Mouse (Mus musculus) urinary bladder, postnatal 0 days (tissue): ENCODE data around the gene Ushbp1. TPM values are rescaled to one million over a fixed set of nuclear protein-coding genes. Genes with fewer than 3 reads are reported as not detected.

Source experiments
- polyA plus RNA-seq: library from polyadenylated mRNA; unstranded; fragments of >200 nt; fragmentation: Nextera tagmentation; extraction: Ambion mirVana; gene quantifications from 2 replicates; pipeline ENCODE4 v1.2.1, GENCODE M21; 2015

The Ushbp1 gene
- polyA plus RNA-seq = 4.6 and 5.8 TPM in 2 replicates

DNA sequence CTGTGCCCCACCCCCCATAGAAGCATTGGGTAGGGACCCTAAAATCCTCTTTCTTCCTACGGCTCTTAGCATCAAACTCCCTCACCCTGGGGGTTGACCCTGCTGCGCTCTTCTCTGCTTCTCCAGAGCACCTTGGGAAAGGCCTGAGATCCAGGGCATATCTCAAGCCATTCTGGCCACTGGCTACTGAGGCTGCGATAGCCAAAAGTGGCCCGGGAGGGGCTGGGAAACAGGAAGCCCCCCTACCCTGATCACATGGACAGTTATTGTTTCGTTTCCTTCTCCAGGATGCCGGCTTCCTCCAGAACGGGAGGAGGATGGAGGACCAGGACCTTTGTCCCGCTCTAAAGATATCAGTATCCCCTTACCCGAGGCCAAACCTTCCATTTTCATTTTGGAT, at the start of gene Ushbp1:
Gene Ushbp1 (minus strand): TSS at position 174 of the 400 bp plus-strand sequence.

DNA sequence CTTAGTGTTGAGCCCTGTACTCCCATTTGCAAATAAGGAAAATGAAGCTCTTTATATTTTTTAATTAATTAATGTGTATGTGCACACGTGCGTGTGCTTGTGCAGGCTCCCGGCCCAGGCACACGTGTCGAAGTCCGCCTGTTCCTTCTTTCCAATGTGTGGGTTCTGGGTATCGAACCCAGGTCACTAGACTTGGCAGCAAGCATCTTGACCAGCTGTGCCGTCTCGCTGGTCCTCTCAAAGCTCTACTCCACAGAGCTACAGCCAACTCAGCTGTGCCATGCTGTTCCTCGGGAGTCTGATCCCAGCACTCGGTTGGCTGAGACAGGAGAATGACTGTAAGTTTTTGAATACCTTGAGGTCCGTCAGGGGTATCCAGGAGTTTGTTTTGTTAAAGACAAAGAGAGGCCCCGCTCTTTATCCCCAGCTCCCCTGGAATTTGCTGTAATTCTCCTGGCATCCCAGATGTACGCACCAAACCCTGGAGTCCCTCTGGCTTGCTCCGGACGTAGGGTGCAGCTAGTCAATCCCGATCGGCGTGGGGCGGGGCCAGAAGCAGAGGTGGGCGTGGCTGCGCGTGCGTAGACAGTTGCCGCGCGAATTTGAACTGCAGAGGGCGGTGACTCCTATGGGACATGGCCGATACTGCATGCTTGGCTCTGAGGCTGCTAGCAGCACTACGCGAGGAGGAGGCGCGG, 9.9 kb upstream of the Ushbp1 start, which contains the start of gene Ankle1:
Gene Ankle1 (plus strand): TSS at position 610 of the 698 bp plus-strand sequence.

DNA sequence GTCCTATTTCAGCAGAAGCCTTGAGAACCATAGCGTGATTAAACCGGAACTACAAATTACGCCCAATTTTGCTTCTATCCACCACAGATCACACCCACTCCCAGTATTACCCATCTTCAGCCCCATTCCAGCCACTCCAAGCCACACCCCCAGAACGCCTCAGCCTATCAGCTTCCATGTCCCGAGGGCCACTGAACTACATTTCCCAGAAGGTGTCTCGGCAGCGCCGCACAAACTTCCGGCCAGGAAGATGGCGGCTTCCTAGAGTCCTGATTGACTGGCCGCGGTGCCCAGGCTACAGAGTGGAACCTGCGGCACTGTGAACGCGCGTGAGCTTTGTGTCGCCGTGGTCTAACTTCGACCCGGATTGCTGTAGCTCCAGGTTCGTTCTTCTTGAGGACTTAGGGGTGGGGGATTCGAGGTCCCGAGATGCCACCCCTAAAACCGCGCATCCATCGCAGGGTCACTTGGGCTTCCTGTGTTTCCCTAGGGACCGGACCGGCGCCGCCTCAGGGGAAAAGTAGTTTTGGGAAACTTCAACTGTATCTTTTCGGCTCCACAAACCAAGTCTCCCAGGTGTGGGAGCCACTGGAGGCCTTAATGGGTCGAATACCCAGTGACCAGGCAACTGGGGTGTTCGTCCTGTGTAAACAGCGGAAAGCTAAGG, 1.2 kb upstream of the Ushbp1 start, which contains the start of gene Babam1:
Gene Babam1 (plus strand): TSS at position 223 of the 667 bp plus-strand sequence.

DNA sequence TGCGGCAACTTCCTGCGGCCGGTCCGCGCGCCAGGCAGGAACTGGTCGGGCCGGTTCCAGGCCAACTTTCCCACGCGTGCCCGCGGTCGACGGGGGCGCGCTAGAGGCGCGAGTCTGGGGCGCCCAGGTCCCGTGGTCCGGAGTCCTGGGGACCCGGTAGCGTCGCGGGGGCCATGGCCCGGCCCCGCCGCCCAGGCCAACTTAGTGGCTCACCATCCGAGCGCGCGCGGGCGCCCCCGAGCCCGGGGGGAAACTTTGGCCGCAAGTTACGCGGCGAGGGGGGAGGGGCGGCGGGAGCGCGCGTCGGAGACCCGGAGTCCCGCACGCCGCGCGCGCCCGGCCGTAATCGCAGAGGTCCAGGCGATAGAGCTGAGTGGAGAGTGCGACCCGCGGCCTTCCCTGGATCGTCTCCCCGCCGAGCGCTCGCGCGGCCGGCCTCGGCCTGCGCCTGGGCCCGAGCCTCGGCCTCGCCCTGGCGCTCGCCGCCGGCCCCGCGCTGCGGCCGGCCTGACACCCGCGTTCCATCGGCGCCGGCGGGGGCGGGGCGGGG, 14.1 kb downstream of the Ushbp1 start, which contains the start of gene Nr2f6:
Gene Nr2f6 (minus strand): TSS at position 540 of the 550 bp plus-strand sequence.

DNA sequence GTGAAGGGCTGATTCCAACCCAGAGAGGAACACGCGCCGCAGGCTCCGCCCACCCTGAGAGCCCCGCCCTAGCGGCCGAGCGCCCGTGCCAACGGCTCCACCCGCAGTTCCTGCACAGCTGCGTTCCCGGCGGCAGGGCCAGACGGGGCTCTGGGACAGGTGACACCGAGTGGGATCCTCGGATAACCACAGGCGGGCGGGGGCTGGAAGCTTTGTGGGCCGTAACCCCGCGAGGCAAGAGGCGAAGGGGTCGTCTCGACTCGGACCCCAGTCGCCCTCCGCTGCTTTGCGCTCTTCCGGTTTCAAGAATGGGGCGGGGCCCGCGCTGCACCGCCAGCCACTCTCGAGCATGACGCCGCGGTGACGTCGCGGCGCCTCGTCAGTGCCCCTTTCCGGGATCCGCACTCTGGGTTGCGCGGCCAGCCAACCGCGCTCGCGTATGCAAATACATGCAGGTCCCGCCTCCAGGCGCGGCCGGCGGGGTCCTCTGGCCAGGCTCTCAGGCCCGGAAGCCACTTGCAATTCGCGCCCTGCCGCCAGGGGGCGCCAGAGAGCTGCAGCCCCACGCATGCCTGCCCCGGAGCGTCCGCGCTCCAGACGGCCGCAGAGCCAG, 24.3 kb downstream of the Ushbp1 start, which contains the start of gene Ocel1:
Gene Ocel1 (plus strand): TSS at position 63 of the 613 bp plus-strand sequence.

DNA sequence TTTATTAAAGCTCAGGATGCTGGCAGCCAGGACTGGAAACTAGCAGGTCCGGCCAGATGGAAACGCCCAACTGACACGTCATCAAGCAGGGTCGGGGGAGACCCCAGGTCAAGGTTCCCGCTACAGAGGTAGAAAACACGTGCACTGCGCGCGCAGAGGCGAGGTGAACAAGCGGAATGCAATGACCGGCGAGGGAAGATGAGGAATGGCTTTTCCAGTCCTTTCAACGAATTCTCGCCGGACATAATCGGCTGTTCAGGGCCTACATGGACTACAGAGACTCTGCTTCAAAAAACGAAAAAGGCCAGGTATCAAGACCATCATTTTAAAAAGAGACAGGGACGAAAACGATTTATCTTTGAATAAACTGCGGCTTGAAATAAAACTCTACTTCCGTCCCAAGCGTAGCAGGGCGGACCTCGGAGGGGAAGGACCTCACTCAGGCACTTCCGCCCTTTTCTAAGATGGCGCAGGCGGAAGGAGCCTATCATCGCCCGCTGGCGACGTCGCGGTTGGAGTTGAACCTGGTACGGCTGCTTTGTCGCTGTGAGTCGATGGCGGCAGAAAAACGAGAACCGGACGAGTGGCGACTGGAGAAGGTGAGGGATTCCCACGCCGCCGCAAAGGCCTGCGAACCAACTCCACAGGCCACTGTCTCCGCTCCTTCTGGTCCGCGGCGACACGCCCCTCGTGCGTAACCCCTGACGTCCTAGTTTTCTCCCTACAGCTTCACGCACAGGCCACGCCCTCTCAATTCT, 28.7 kb downstream of the Ushbp1 start, which contains the start of gene Use1:
Gene Use1 (plus strand): TSS at position 78 of the 758 bp plus-strand sequence.

Other genes starting within 250 kb of the Ushbp1 start
- 11.9 and 13.6 TPM in 2 replicates for gene Myo9b, start 123.1 kb downstream of the Ushbp1 start, polyA plus RNA-seq
- 21.3 and 24.6 TPM in 2 replicates for gene Haus8, start 122.9 kb downstream of the Ushbp1 start, polyA plus RNA-seq
- gene Use1, start 29.0 kb downstream of the Ushbp1 start, polyA plus RNA-seq = 89.1 and 89.4 TPM in 2 replicates
- gene Ocel1, start 24.5 kb downstream of the Ushbp1 start, polyA plus RNA-seq = 5.5 and 5.7 TPM in 2 replicates
- 55.5 and 56.4 TPM in 2 replicates for gene Nr2f6, start 13.8 kb downstream of the Ushbp1 start, polyA plus RNA-seq
- 62.9 and 66.6 TPM in 2 replicates for gene Babam1, start 1.1 kb upstream of the Ushbp1 start, polyA plus RNA-seq
- gene Ankle1, start 10.2 kb upstream of the Ushbp1 start, polyA plus RNA-seq = 4.8 and 6.5 TPM in 2 replicates
- 24.9 and 28.3 TPM in 2 replicates for gene Abhd8, start 67.9 kb upstream of the Ushbp1 start, polyA plus RNA-seq
- 80.4 and 81.5 TPM in 2 replicates for gene Mrpl34, start 69.2 kb upstream of the Ushbp1 start, polyA plus RNA-seq
- 74.3 and 86.1 TPM in 2 replicates for gene Dda1, start 73.4 kb upstream of the Ushbp1 start, polyA plus RNA-seq
- 1.0 and 1.1 TPM in 2 replicates for gene Ano8, start 90.2 kb upstream of the Ushbp1 start, polyA plus RNA-seq
- gene Gtpbp3, start 92.3 kb upstream of the Ushbp1 start, polyA plus RNA-seq = 9.3 and 9.9 TPM in 2 replicates
- 12.9 and 13.2 TPM in 2 replicates for gene Plvap, start 116.0 kb upstream of the Ushbp1 start, polyA plus RNA-seq
- gene Ccdc194, start 129.9 kb upstream of the Ushbp1 start, polyA plus RNA-seq = 0.19 TPM in 1 of 2 replicates, not detected in the other
- gene Bst2, start 141.7 kb upstream of the Ushbp1 start, polyA plus RNA-seq = 48.3 and 59.8 TPM in 2 replicates
- gene Mvb12a, start 147.1 kb upstream of the Ushbp1 start, polyA plus RNA-seq = 79.7 and 86.3 TPM in 2 replicates
- gene Tmem221, start 163.1 kb upstream of the Ushbp1 start, polyA plus RNA-seq = 0.57 and 0.63 TPM in 2 replicates
- gene Nxnl1, start 170.8 kb upstream of the Ushbp1 start, polyA plus RNA-seq = not detected in 2 replicates
- gene Slc27a1, start 173.1 kb upstream of the Ushbp1 start, polyA plus RNA-seq = 17.5 and 21.1 TPM in 2 replicates
- 222 and 225 TPM in 2 replicates for gene Pgls, start 196.4 kb upstream of the Ushbp1 start, polyA plus RNA-seq
- gene Fam129c, start 201.8 kb upstream of the Ushbp1 start, polyA plus RNA-seq = 0.71 and 1.7 TPM in 2 replicates
- gene Colgalt1, start 215.2 kb upstream of the Ushbp1 start, polyA plus RNA-seq = 60.6 and 64.6 TPM in 2 replicates